ENCODE assay signal across 17 mouse cellular contexts in genomic region chr1:151409827-151410226, GRCm38 (mm10).
"Had no signal": no experiment of that assay in that cellular context is flagged by ENCODE, and none has a peak within 500 bp of the region (broad histone marks: within the 10 kb centered on the region; RNA-seq: fewer than 3 reads in every experiment).

No protein-coding gene starts in this region.

- H3K4me2 ChIP-seq: kidney, embryonic 15.5 days; liver, embryonic 13.5 days; midbrain, embryonic 11.5 days had no signal

- H3K9ac ChIP-seq: kidney, embryonic 15.5 days; liver, embryonic 13.5 days had no signal

- H3K27me3 ChIP-seq: kidney, embryonic 15.5 days; liver, embryonic 13.5 days had no signal

- H3K27ac ChIP-seq: kidney, embryonic 15.5 days; liver, embryonic 13.5 days; stomach, postnatal 0 days had no signal

- H3K9me3 ChIP-seq: kidney, embryonic 15.5 days; liver, embryonic 13.5 days had no signal

- H3K4me1 ChIP-seq: kidney, embryonic 15.5 days; liver, embryonic 13.5 days had no signal

- DNase-seq: kidney, adult 8-10 months; kidney, postnatal 10 days; kidney, postnatal 36 days; layer of hippocampus, postnatal 36 days; liver, embryonic 13.5 days; lung, adult 2 months; lung, postnatal 14 days; lung, postnatal 4 days; midbrain, embryonic 14.5 days; right cerebral cortex, postnatal 14 days; right cerebral cortex, postnatal 4 days; thymus, adult 2 months; thymus, postnatal 14 days; thymus, postnatal 4 days had no signal

- H3K4me3 ChIP-seq: kidney, embryonic 15.5 days; liver, embryonic 13.5 days had no signal
